Comparison of ENCODE assay signal across 17 mouse cellular contexts in the genomic region with DNA sequence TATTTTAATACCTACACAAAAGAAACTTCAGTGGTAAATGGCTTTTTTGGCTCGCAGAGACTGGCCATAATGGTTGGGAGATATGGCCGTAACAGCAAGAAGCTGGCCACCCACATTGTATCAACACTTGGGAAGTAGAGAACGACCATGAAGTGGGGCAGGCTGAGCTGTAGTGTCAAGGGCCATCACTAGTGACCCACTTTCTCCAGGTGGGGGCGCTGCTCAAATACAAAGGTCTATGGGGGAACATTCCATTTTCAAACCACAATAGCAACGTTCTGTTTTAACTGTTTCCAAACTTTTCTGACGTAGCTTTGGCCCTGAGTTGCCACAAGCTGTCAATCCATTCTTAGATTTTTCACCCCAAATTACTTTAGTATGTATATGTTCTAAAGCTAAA. TPM values are rescaled to one million over a fixed set of nuclear protein-coding genes. Genes with fewer than 3 reads are reported as not detected.
DNase-seq lines count a peak whose midpoint lies in the region; ATAC-seq and TF ChIP-seq lines count a peak whose summit lies in the region.
"Had no signal": no experiment of that assay in that cellular context is flagged by ENCODE, and none has a peak within 500 bp of the region (broad histone marks: within the 10 kb centered on the region; RNA-seq: fewer than 3 reads in every experiment).

No protein-coding gene starts in this region.

- intact Hi-C loops in left cerebral cortex, postnatal 14 days (cut with DNase I) = no loop called here

- H3K9ac ChIP-seq in intestine, postnatal 0 days (ENCODE audit: low read depth, low read length) = no peak overlapping the region
- H3K9ac ChIP-seq in intestine, embryonic 15.5 days = no peak overlapping the region
- H3K9ac ChIP-seq: liver, embryonic 15.5 days had no signal

- H3K4me3 ChIP-seq in intestine, postnatal 0 days (ENCODE audit: low read depth, low read length) = no peak overlapping the region
- H3K4me3 ChIP-seq in intestine, embryonic 15.5 days (replicated peaks) = no peak overlapping the region
- H3K4me3 ChIP-seq in embryonic facial prominence, embryonic 10.5 days = no peak overlapping the region
- H3K4me3 ChIP-seq: liver, embryonic 15.5 days; myocyte had no signal

- 69% methylated on average over 6 of the region's 6 CpGs for WGBS in intestine, postnatal 0 days
- 73% methylated on average over 6 of the region's 6 CpGs for whole genome bisulfite sequencing in intestine, embryonic 15.5 days
- WGBS in embryonic facial prominence, embryonic 10.5 days = 80% methylated on average over 6 of the region's 6 CpGs

- no peaks in the 10 kb centered on the region for H3K36me3 ChIP-seq in intestine, postnatal 0 days (ENCODE audit: control insufficient read depth, insufficient read depth)
- H3K36me3 ChIP-seq in intestine, embryonic 15.5 days = no peaks in the 10 kb centered on the region
- no peaks in the 10 kb centered on the region for H3K36me3 ChIP-seq in embryonic facial prominence, embryonic 10.5 days (replicated peaks)
- H3K36me3 ChIP-seq: liver, embryonic 15.5 days had no signal

- no peaks in the 10 kb centered on the region for H3K4me1 ChIP-seq in intestine, postnatal 0 days (replicated peaks; ENCODE audit: control insufficient read depth, insufficient read depth, low read length)
- H3K4me1 ChIP-seq in intestine, embryonic 15.5 days (replicated peaks) = no peaks in the 10 kb centered on the region
- no peaks in the 10 kb centered on the region for H3K4me1 ChIP-seq in embryonic facial prominence, embryonic 10.5 days

- H3K27me3 ChIP-seq in intestine, postnatal 0 days (replicated peaks; ENCODE audit: control insufficient read depth, insufficient read depth, low read length) = no peaks in the 10 kb centered on the region
- no peaks in the 10 kb centered on the region for H3K27me3 ChIP-seq in intestine, embryonic 15.5 days (replicated peaks)
- H3K27me3 ChIP-seq in embryonic facial prominence, embryonic 10.5 days (replicated peaks; ENCODE audit: low read depth, poor library complexity, severe bottlenecking) = no peaks in the 10 kb centered on the region
- H3K27me3 ChIP-seq: liver, embryonic 15.5 days had no signal

- no peak for ATAC-seq in intestine, postnatal 0 days
- ATAC-seq in intestine, embryonic 15.5 days = no peak
- ATAC-seq in megakaryocyte progenitor cell, adult 5-6 weeks (replicated peaks; ENCODE audit: poor library complexity) = peak; percentile 60
- ATAC-seq: hindbrain, postnatal 0 days had no signal

- no peak overlapping the region for H3K4me2 ChIP-seq in intestine, postnatal 0 days (replicated peaks; ENCODE audit: low read depth)
- no peak overlapping the region for H3K4me2 ChIP-seq in intestine, embryonic 15.5 days (replicated peaks)
- H3K4me2 ChIP-seq: liver, embryonic 15.5 days had no signal

- H3K27ac ChIP-seq in intestine, postnatal 0 days (ENCODE audit: low read depth, low read length) = 0 out of 2 replicates have a peak overlapping the region, but pooled peaks have one; percentile 41
- no peak overlapping the region for H3K27ac ChIP-seq in intestine, embryonic 15.5 days
- H3K27ac ChIP-seq in embryonic facial prominence, embryonic 10.5 days (replicated peaks) = no peak overlapping the region
- H3K27ac ChIP-seq: hindbrain, postnatal 0 days; liver, embryonic 15.5 days; stomach, postnatal 0 days had no signal

- DNase-seq in 416B (ENCODE audit: low read depth) (peak; percentile 32), NIH3T3 (ENCODE audit: low read depth) (peak; percentile 9)
- no peak for DNase-seq in left cerebral cortex, postnatal 14 days (ENCODE audit: low spot score in 2 of 2)
- DNase-seq in embryonic facial prominence, embryonic 10.5 days (ENCODE audit: low spot score) = no peak
- no peak for DNase-seq in left cerebral cortex, adult 18-20 months (ENCODE audit: low spot score in 2 of 2)
- DNase-seq: cerebellum, adult 8-10 months; embryo, embryonic 11 days; heart, postnatal 14 days; right cerebral cortex, postnatal 25 days had no signal

- H3K9me3 ChIP-seq in intestine, postnatal 0 days (ENCODE audit: control insufficient read depth) = no peaks in the 10 kb centered on the region
- H3K9me3 ChIP-seq in intestine, embryonic 15.5 days = no peaks in the 10 kb centered on the region
- no peaks in the 10 kb centered on the region for H3K9me3 ChIP-seq in embryonic facial prominence, embryonic 10.5 days
- H3K9me3 ChIP-seq: liver, embryonic 15.5 days had no signal

- no peak for TF ChIP-seq CTCF in intestine, postnatal 0 days (IDR thresholded peaks at IDR 0.05; ENCODE audit: low read depth)

RNA-seq across cellular contexts. Expression of a gene that starts 5.4 kb away (rescaled TPM):
- polyA plus RNA-seq in intestine, postnatal 0 days (2015; fragmentation: Nextera tagmentation; extraction: Ambion mirVana) = 5.7 and 5.8 TPM in 2 replicates
- polyA plus RNA-seq in intestine, embryonic 15.5 days (2015; fragmentation: Nextera tagmentation; extraction: Ambion mirVana) = 16.1 and 16.3 TPM in 2 replicates
- 20.5 and 25.2 TPM in 2 replicates for total RNA-seq in megakaryocyte progenitor cell, adult 5-6 weeks (2015)
- 22.8 and 32.5 TPM in 2 replicates for total RNA-seq in megakaryocyte progenitor cell, adult 5-6 weeks (2017)
- total RNA-seq in left cerebral cortex, postnatal 14 days (2021) = 10 to 100 TPM; 29.3 to 41.2 TPM
- 27.7 and 28.4 TPM in 2 replicates for polyA plus RNA-seq in embryonic facial prominence, embryonic 10.5 days (2016; fragmentation: Nextera tagmentation; extraction: Ambion mirVana)
- 10 to 100 TPM; 32.4 to 35.1 TPM for total RNA-seq in left cerebral cortex, adult 18-20 months (2021)

RNA-seq across cellular contexts. Expression of a gene that starts 21.8 kb away (rescaled TPM):
- 151 and 152 TPM in 2 replicates for polyA plus RNA-seq in intestine, postnatal 0 days (2015; fragmentation: Nextera tagmentation; extraction: Ambion mirVana)
- polyA plus RNA-seq in intestine, embryonic 15.5 days (2015; fragmentation: Nextera tagmentation; extraction: Ambion mirVana) = 13.1 and 14.7 TPM in 2 replicates
- 0.22 and 0.54 TPM in 2 replicates for total RNA-seq in megakaryocyte progenitor cell, adult 5-6 weeks (2015)
- total RNA-seq in megakaryocyte progenitor cell, adult 5-6 weeks (2017) = 0.10 and 0.12 TPM in 2 replicates
- total RNA-seq in left cerebral cortex, postnatal 14 days (2021) = under 1 TPM; 0.63 to 0.94 TPM
- 8.8 and 9.7 TPM in 2 replicates for polyA plus RNA-seq in embryonic facial prominence, embryonic 10.5 days (2016; fragmentation: Nextera tagmentation; extraction: Ambion mirVana)
- total RNA-seq in left cerebral cortex, adult 18-20 months (2021) = under 1 TPM; 0.35 TPM
- total RNA-seq: megakaryocyte, adult 5-6 weeks had no signal

Comparison
In these comparisons a context has a peak if more than half of its experiments do, and no peak if none do; other contexts are left out.
1. DNase-seq: peak in 416B (single experiment) and NIH3T3 (single experiment); none in left cerebral cortex, postnatal 14 days (0 of 2), embryonic facial prominence, embryonic 10.5 days (single experiment) and left cerebral cortex, adult 18-20 months (0 of 2).